Mouse (Mus musculus) heart, postnatal 0 days (tissue): ENCODE results near the gene Vtn. TPM values are rescaled to one million over a fixed set of nuclear protein-coding genes. Genes with fewer than 3 reads are reported as not detected.

Experiments used
- ATAC-seq: fragments of 200-750 bp; cut with Nextera tagmentation; 2 replicates; pipeline ENCODE4 v1.8.0; 2017; ENCODE audit warnings: low read depth, moderate number of reproducible peaks, moderate library complexity; ENCODE audit not compliant: insufficient read depth
- DNase-seq: peaks from one replicate; pipeline ENCODE4 v3.0.0-alpha.2; 2016; ENCODE audit warnings: low spot score
- H3K27ac ChIP-seq: fragments of 300-500 bp; sonication (generic); 2 replicates; pipeline ENCODE4 v1.5.1; 2014; ENCODE audit warnings: low read depth, mild to moderate bottlenecking
- H3K27me3 ChIP-seq: fragments of 300-500 bp; sonication (generic); 2 replicates; pipeline ENCODE4 v1.6.1; 2014; ENCODE audit warnings: low read length, mixed read lengths; ENCODE audit not compliant: control insufficient read depth, insufficient read depth
- H3K36me3 ChIP-seq: fragments of 300-500 bp; sonication (generic); replicated peaks from 2 replicates; pipeline ENCODE4 v1.6.1; 2014; ENCODE audit warnings: low read length, mixed read lengths; ENCODE audit not compliant: control insufficient read depth, insufficient read depth
- H3K4me1 ChIP-seq: fragments of 300-500 bp; sonication (generic); 2 replicates; pipeline ENCODE4 v1.6.1; 2014; ENCODE audit warnings: antibody characterized with exemption; ENCODE audit not compliant: control insufficient read depth, insufficient read depth
- H3K4me2 ChIP-seq: fragments of 300-500 bp; sonication (generic); 2 replicates; pipeline ENCODE4 v1.6.1; 2014; ENCODE audit warnings: low read depth, mild to moderate bottlenecking, low read length, moderate library complexity
- H3K4me3 ChIP-seq: fragments of 300-500 bp; sonication (generic); 2 replicates; pipeline ENCODE4 v1.5.1; 2014; ENCODE audit warnings: low read depth, low read length
- H3K9ac ChIP-seq: fragments of 300-500 bp; sonication (generic); replicated peaks from 2 replicates; pipeline ENCODE4 v1.6.1; 2014; ENCODE audit warnings: low read depth, low read length, mixed read lengths
- H3K9me3 ChIP-seq: fragments of 300-500 bp; sonication (generic); replicated peaks from 2 replicates; pipeline ENCODE4 v1.6.1; 2016; ENCODE audit warnings: low read length; ENCODE audit not compliant: control insufficient read depth
- CTCF ChIP-seq: IDR thresholded peaks from 2 replicates; pipeline ENCODE4 v1.5.1; 2016; ENCODE audit warnings: antibody characterized with exemption, control low read depth, low read depth
- EP300 ChIP-seq: IDR thresholded peaks from 2 replicates; pipeline ENCODE4 v1.6.1; 2016; ENCODE audit warnings: antibody characterized with exemption, low read depth
- WGBS: fragments of 180-500 bp; shearing (Covaris S2); extraction: QIAGEN DNeasy Blood & Tissue Kit; methylation state at CpG from one replicate; pipeline ENCODE4 v1.1.7; 2014; 5-methylcytosine and 5-hydroxymethylcytosine counted together
- polyA plus RNA-seq: library from polyadenylated mRNA; unstranded; fragments of >200 nt; fragmentation: Nextera tagmentation; extraction: Ambion mirVana; gene quantifications from 2 replicates; pipeline ENCODE4 v1.2.1, GENCODE M21; 2015
- total RNA-seq: library from RNA; depleted of rRNA; stranded (reverse); fragments of >200 nt; gene quantifications from 2 replicates; pipeline ENCODE4 v1.2.3, GENCODE M21; 2014; ENCODE audit warnings: low replicate concordance

Gene Vtn
- total and polyA plus RNA-seq, 2 experiments from 2014 or later, result 0.73 to 2.7 TPM

- DNase-seq (no peak), ATAC-seq (no peak)
- peak overlapping the region; percentile 67; the same call in 1 of the 2 replicates for H3K9ac ChIP-seq
- H3K9me3 ChIP-seq, result no peaks in the 10 kb centered on the region
- TF ChIP-seq EP300 (no peak), CTCF (no peak)
- H3K27ac ChIP-seq, result no peak overlapping the region
- no peaks in the 10 kb centered on the region for H3K36me3 ChIP-seq
- peak overlapping the region; percentile 95 for H3K4me2 ChIP-seq
- 71% methylated on average over 23 of the region's 23 CpGs for WGBS
- H3K4me3 ChIP-seq, result peak overlapping the region; percentile 89
- H3K27me3 ChIP-seq, result no peaks in the 10 kb centered on the region
- H3K4me1 ChIP-seq, result 0 out of 2 replicates have a peak, but pooled peaks cover 4% of the 10 kb centered on the region
Measured at GRCm38 (mm10) chr11:78466242-78466912, 32.5 kb upstream of the Vtn start.

GRCm38 (mm10) chr11:78467515-78467914, 31.4 kb upstream of the Vtn start:
- no peak for TF ChIP-seq EP300
- TF ChIP-seq CTCF, result no peak
- 54% methylated on average over 7 of the region's 7 CpGs for WGBS

GRCm38 (mm10) chr11:78467932-78468331, 31.0 kb upstream of the Vtn start:
- no peak overlapping the region for H3K9ac ChIP-seq
- no peak for DNase-seq
- no peaks in the 10 kb centered on the region for H3K9me3 ChIP-seq
- H3K4me2 ChIP-seq, result no peak overlapping the region
- H3K27me3 ChIP-seq, result no peaks in the 10 kb centered on the region
- H3K27ac ChIP-seq, result no peak overlapping the region
- TF ChIP-seq EP300, result no peak
- no peak for TF ChIP-seq CTCF
- no peak overlapping the region for H3K4me3 ChIP-seq
- WGBS, result 37% methylated on average over 3 of the region's 3 CpGs
- ATAC-seq, result no peak
- no peaks in the 10 kb centered on the region for H3K36me3 ChIP-seq
- H3K4me1 ChIP-seq, result 0 out of 2 replicates have a peak, but pooled peaks cover 4% of the 10 kb centered on the region

More at GRCm38 (mm10) chr11:78467515-78467914, 31.4 kb upstream of the Vtn start:
- H3K4me1 ChIP-seq, result 0 out of 2 replicates have a peak, but pooled peaks cover 4% of the 10 kb centered on the region
- ATAC-seq, result no peak
- no peaks in the 10 kb centered on the region for H3K9me3 ChIP-seq
- no peak overlapping the region for H3K4me2 ChIP-seq
- no peak for DNase-seq
- no peak overlapping the region for H3K9ac ChIP-seq
- H3K27me3 ChIP-seq, result no peaks in the 10 kb centered on the region
- H3K4me3 ChIP-seq, result no peak overlapping the region
- no peaks in the 10 kb centered on the region for H3K36me3 ChIP-seq
- H3K27ac ChIP-seq, result no peak overlapping the region

- Histone ChIP-seq H3K9me3 (no peaks in the 10 kb centered on the region), H3K27me3 (no peaks in the 10 kb centered on the region), H3K27ac (no peak overlapping the region), H3K9ac (no peak overlapping the region), H3K4me2 (no peak overlapping the region), H3K4me3 (no peak overlapping the region), H3K36me3 (no peaks in the 10 kb centered on the region), H3K4me1 (0 out of 2 replicates have a peak, but pooled peaks cover 4% of the 10 kb centered on the region)
- ATAC-seq (no peak), DNase-seq (no peak)
- TF ChIP-seq CTCF, result no peak
- TF ChIP-seq EP300, result no peak
- 75% methylated on average over 10 of the region's 10 CpGs for WGBS
Measured at GRCm38 (mm10) chr11:78471326-78472103, 27.4 kb upstream of the Vtn start.

- no peaks in the 10 kb centered on the region for H3K36me3 ChIP-seq
- H3K27me3 ChIP-seq, result no peaks in the 10 kb centered on the region
- H3K27ac ChIP-seq, result no peak overlapping the region
- H3K4me2 ChIP-seq, result no peak overlapping the region
- DNase-seq (no peak), ATAC-seq (no peak)
- H3K4me3 ChIP-seq, result no peak overlapping the region
- H3K9me3 ChIP-seq, result no peaks in the 10 kb centered on the region
- WGBS, result 60% methylated on average over 3 of the region's 3 CpGs
- no peaks in the 10 kb centered on the region for H3K4me1 ChIP-seq
- H3K9ac ChIP-seq, result no peak overlapping the region
- TF ChIP-seq CTCF (no peak), EP300 (no peak)
Measured at GRCm38 (mm10) chr11:78475289-78475688, 23.6 kb upstream of the Vtn start.
